Mouse (Mus musculus): ENCODE data around the gene Gm17490.

Gene Gm17490

GRCm38 (mm10) chr2:11644057-11644456, 18.0 kb upstream of the Gm17490 start:
- Histone ChIP-seq H3K4me1 (replicated peaks; ENCODE audit: low read depth, low read length) (no peaks in the 10 kb centered on the region), H3K9me3 (ENCODE audit: low read length) (no peaks in the 10 kb centered on the region), H3K4me3 (replicated peaks; ENCODE audit: low read length) (no peak overlapping the region), H3K36me3 (ENCODE audit: insufficient read depth, low read length) (no peaks in the 10 kb centered on the region), H3K27me3 (ENCODE audit: insufficient read depth, low read length) (no peaks in the 10 kb centered on the region)
- TF ChIP-seq NANOG (IDR thresholded peaks at IDR 0.05; ENCODE audit: borderline replicate concordance, low read length), result no peak

- no peaks in the 10 kb centered on the region for H3K9me3 ChIP-seq (ENCODE audit: low read length)
- no peaks in the 10 kb centered on the region for H3K27me3 ChIP-seq (ENCODE audit: insufficient read depth, low read length)
- H3K36me3 ChIP-seq (ENCODE audit: insufficient read depth, low read length), result no peaks in the 10 kb centered on the region
- TF ChIP-seq NANOG (IDR thresholded peaks at IDR 0.05; ENCODE audit: borderline replicate concordance, low read length) (no peak), CTCF (conservative IDR thresholded peaks at IDR 0.05; ENCODE audit: low read length) (no peak), POU5F1 (IDR thresholded peaks at IDR 0.05; ENCODE audit: borderline replicate concordance, low read length) (no peak)
- no peak within 1 kb of the TSS for H3K4me3 ChIP-seq (replicated peaks; ENCODE audit: low read length)
- H3K4me1 ChIP-seq (replicated peaks; ENCODE audit: low read depth, low read length), result no peaks in the 10 kb centered on the region
Observed at GRCm38 (mm10) chr2:11642451-11642941, 16.4 kb upstream of the Gm17490 start, which contains the start of gene Il2ra. TSS of gene Il2ra (plus strand) at chr2:11642807.

- no peak overlapping the region for H3K4me3 ChIP-seq (replicated peaks; ENCODE audit: low read length)
- no peak for TF ChIP-seq POU5F1 (IDR thresholded peaks at IDR 0.05; ENCODE audit: borderline replicate concordance, low read length)
- no peak for TF ChIP-seq CTCF (conservative IDR thresholded peaks at IDR 0.05; ENCODE audit: low read length)
- no peak for TF ChIP-seq NANOG (IDR thresholded peaks at IDR 0.05; ENCODE audit: borderline replicate concordance, low read length)
- no peaks in the 10 kb centered on the region for H3K36me3 ChIP-seq (ENCODE audit: insufficient read depth, low read length)
- H3K4me1 ChIP-seq (replicated peaks; ENCODE audit: low read depth, low read length), result no peaks in the 10 kb centered on the region
- no peaks in the 10 kb centered on the region for H3K27me3 ChIP-seq (ENCODE audit: insufficient read depth, low read length)
- H3K9me3 ChIP-seq (ENCODE audit: low read length), result no peaks in the 10 kb centered on the region
Observed at GRCm38 (mm10) chr2:11637115-11637514, 11.1 kb upstream of the Gm17490 start.

GRCm38 (mm10) chr2:11636138-11636480, 10.0 kb upstream of the Gm17490 start:
- Histone ChIP-seq H3K36me3 (ENCODE audit: insufficient read depth, low read length) (no peaks in the 10 kb centered on the region), H3K4me1 (replicated peaks; ENCODE audit: low read depth, low read length) (no peaks in the 10 kb centered on the region), H3K4me3 (replicated peaks; ENCODE audit: low read length) (no peak overlapping the region), H3K9me3 (ENCODE audit: low read length) (no peaks in the 10 kb centered on the region), H3K27me3 (ENCODE audit: insufficient read depth, low read length) (no peaks in the 10 kb centered on the region)
- no peak for TF ChIP-seq POU5F1 (IDR thresholded peaks at IDR 0.05; ENCODE audit: borderline replicate concordance, low read length)
- TF ChIP-seq NANOG (IDR thresholded peaks at IDR 0.05; ENCODE audit: borderline replicate concordance, low read length), result no peak
- no peak for TF ChIP-seq CTCF (conservative IDR thresholded peaks at IDR 0.05; ENCODE audit: low read length)

GRCm38 (mm10) chr2:11635471-11636137, 9.5 kb upstream of the Gm17490 start:
- Histone ChIP-seq H3K27me3 (ENCODE audit: insufficient read depth, low read length) (no peaks in the 10 kb centered on the region), H3K4me1 (replicated peaks; ENCODE audit: low read depth, low read length) (no peaks in the 10 kb centered on the region), H3K4me3 (replicated peaks; ENCODE audit: low read length) (no peak overlapping the region), H3K9me3 (ENCODE audit: low read length) (no peaks in the 10 kb centered on the region), H3K36me3 (ENCODE audit: insufficient read depth, low read length) (no peaks in the 10 kb centered on the region)
- no peak for TF ChIP-seq POU5F1 (IDR thresholded peaks at IDR 0.05; ENCODE audit: borderline replicate concordance, low read length)
- no peak for TF ChIP-seq NANOG (IDR thresholded peaks at IDR 0.05; ENCODE audit: borderline replicate concordance, low read length)
- no peak for TF ChIP-seq CTCF (conservative IDR thresholded peaks at IDR 0.05; ENCODE audit: low read length)

- TF ChIP-seq NANOG (IDR thresholded peaks at IDR 0.05; ENCODE audit: borderline replicate concordance, low read length) (no peak), CTCF (conservative IDR thresholded peaks at IDR 0.05; ENCODE audit: low read length) (no peak), POU5F1 (IDR thresholded peaks at IDR 0.05; ENCODE audit: borderline replicate concordance, low read length) (no peak)
- Histone ChIP-seq H3K9me3 (ENCODE audit: low read length) (no peaks in the 10 kb centered on the region), H3K27me3 (ENCODE audit: insufficient read depth, low read length) (no peaks in the 10 kb centered on the region)
Observed at GRCm38 (mm10) chr2:11635035-11635434, 9.0 kb upstream of the Gm17490 start.

GRCm38 (mm10) chr2:11623726-11624125, 2.3 kb downstream of the Gm17490 start:
- Histone ChIP-seq H3K9me3 (ENCODE audit: low read length) (no peaks in the 10 kb centered on the region), H3K4me3 (replicated peaks; ENCODE audit: low read length) (no peak overlapping the region), H3K36me3 (ENCODE audit: insufficient read depth, low read length) (no peaks in the 10 kb centered on the region), H3K4me1 (replicated peaks; ENCODE audit: low read depth, low read length) (peaks cover 7% of the 10 kb centered on the region; the same call in 1 of the 2 replicates), H3K27me3 (ENCODE audit: insufficient read depth, low read length) (no peaks in the 10 kb centered on the region)
- TF ChIP-seq POU5F1 (IDR thresholded peaks at IDR 0.05; ENCODE audit: borderline replicate concordance, low read length), result no peak
- no peak for TF ChIP-seq NANOG (IDR thresholded peaks at IDR 0.05; ENCODE audit: borderline replicate concordance, low read length)
- no peak for TF ChIP-seq CTCF (conservative IDR thresholded peaks at IDR 0.05; ENCODE audit: low read length)

More at GRCm38 (mm10) chr2:11635035-11635434, 9.0 kb upstream of the Gm17490 start:
- Histone ChIP-seq H3K36me3 (ENCODE audit: insufficient read depth, low read length) (no peaks in the 10 kb centered on the region), H3K4me3 (replicated peaks; ENCODE audit: low read length) (no peak overlapping the region), H3K4me1 (replicated peaks; ENCODE audit: low read depth, low read length) (no peaks in the 10 kb centered on the region)

- TF ChIP-seq CTCF (conservative IDR thresholded peaks at IDR 0.05; ENCODE audit: low read length) (no peak), NANOG (IDR thresholded peaks at IDR 0.05; ENCODE audit: borderline replicate concordance, low read length) (no peak), POU5F1 (IDR thresholded peaks at IDR 0.05; ENCODE audit: borderline replicate concordance, low read length) (no peak)
Observed at GRCm38 (mm10) chr2:11623173-11623572, 2.9 kb downstream of the Gm17490 start.

GRCm38 (mm10) chr2:11619598-11619997, 6.5 kb downstream of the Gm17490 start:
- H3K36me3 ChIP-seq (ENCODE audit: insufficient read depth, low read length), result no peaks in the 10 kb centered on the region
- peaks cover 7% of the 10 kb centered on the region; the same call in 1 of the 2 replicates for H3K4me1 ChIP-seq (replicated peaks; ENCODE audit: low read depth, low read length)
- no peaks in the 10 kb centered on the region for H3K27me3 ChIP-seq (ENCODE audit: insufficient read depth, low read length)
- H3K4me3 ChIP-seq (replicated peaks; ENCODE audit: low read length), result no peak overlapping the region
- H3K9me3 ChIP-seq (ENCODE audit: low read length), result peaks cover 11% of the 10 kb centered on the region
- TF ChIP-seq POU5F1 (IDR thresholded peaks at IDR 0.05; ENCODE audit: borderline replicate concordance, low read length), result no peak
- TF ChIP-seq CTCF (conservative IDR thresholded peaks at IDR 0.05; ENCODE audit: low read length), result no peak
- TF ChIP-seq NANOG (IDR thresholded peaks at IDR 0.05; ENCODE audit: borderline replicate concordance, low read length), result no peak

More at GRCm38 (mm10) chr2:11623173-11623572, 2.9 kb downstream of the Gm17490 start:
- H3K4me3 ChIP-seq (replicated peaks; ENCODE audit: low read length), result no peak overlapping the region
- H3K4me1 ChIP-seq (replicated peaks; ENCODE audit: low read depth, low read length), result peaks cover 7% of the 10 kb centered on the region; the same call in 1 of the 2 replicates
- no peaks in the 10 kb centered on the region for H3K36me3 ChIP-seq (ENCODE audit: insufficient read depth, low read length)
- no peaks in the 10 kb centered on the region for H3K9me3 ChIP-seq (ENCODE audit: low read length)
- no peaks in the 10 kb centered on the region for H3K27me3 ChIP-seq (ENCODE audit: insufficient read depth, low read length)

All from E14TG2a.4 (cell line).